Comparison of ENCODE assay signal across 25 mouse cellular contexts in the genomic region with DNA sequence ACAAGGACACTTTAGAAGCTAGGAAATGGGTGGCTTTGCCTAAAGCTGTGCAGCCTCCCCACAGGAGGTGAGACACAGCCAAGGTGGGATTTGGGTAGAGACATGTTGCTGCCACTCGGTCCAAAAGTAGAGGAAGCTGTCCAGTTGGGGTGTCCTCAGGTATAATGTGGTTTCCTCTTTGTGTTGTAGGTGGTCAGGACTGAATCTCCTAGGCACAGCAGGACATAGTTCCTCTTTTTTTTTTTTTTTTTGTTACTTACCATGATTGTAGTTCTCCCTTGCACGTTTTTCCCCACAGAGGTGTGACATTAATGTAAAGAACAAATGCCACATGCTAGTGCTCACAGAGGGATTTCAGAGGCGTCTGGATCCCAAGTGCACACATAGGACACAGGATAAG. TPM values are rescaled to one million over a fixed set of nuclear protein-coding genes. Genes with fewer than 3 reads are reported as not detected.
A peak's percentile ranks its signal among the peaks of the same experiment; 100 is the strongest.
DNase-seq lines count a peak whose midpoint lies in the region; ATAC-seq and TF ChIP-seq lines count a peak whose summit lies in the region.
"Had no signal": no experiment of that assay in that cellular context is flagged by ENCODE, and none has a peak within 500 bp of the region (broad histone marks: within the 10 kb centered on the region; RNA-seq: fewer than 3 reads in every experiment).

No protein-coding gene starts in this region.

- no peak for DNase-seq in CH12.LX (ENCODE audit: extremely low read depth)
- DNase-seq in splenic B cell, adult 2 months (ENCODE audit: low read depth, low spot score) = peak; percentile 41
- DNase-seq in frontal cortex, adult 2 months (ENCODE audit: extremely low spot score in 1 of 2, low spot score in 1 of 2) = no peak
- no peak for DNase-seq in gastrocnemius, adult 8-10 months (ENCODE audit: low spot score in 2 of 2)
- DNase-seq in heart, adult 2 months = no peak
- DNase-seq in left cerebral cortex, adult 8-10 months (ENCODE audit: low spot score in 2 of 2) = no peak
- DNase-seq: adrenal gland, adult 2 months; adrenal gland, postnatal 25 days; cerebellum, adult 8-10 months; cerebellum, postnatal 14 days; forebrain, postnatal 0 days; gastrocnemius, adult 2 months; gastrocnemius, postnatal 36 days; heart, adult 18-20 months had no signal

- H3K4me2 ChIP-seq in CH12.LX (ENCODE audit: insufficient read depth, low read depth, poor library complexity, severe bottlenecking) = no peak overlapping the region
- H3K4me2 ChIP-seq: embryonic facial prominence, embryonic 13.5 days; forebrain, embryonic 13.5 days; heart, embryonic 12.5 days; hindbrain, embryonic 15.5 days had no signal

- H3K4me3 ChIP-seq in CH12.LX (replicated peaks in 1 of 3; ENCODE audit: low read depth in 2 of 3, low read length in 2 of 3, poor library complexity in 1 of 3) = no peak overlapping the region
- H3K4me3 ChIP-seq in bone marrow, adult 2 months (replicated peaks; ENCODE audit: control insufficient read depth, low read depth, low read length) = no peak overlapping the region
- no peak overlapping the region for H3K4me3 ChIP-seq in heart, adult 2 months
- H3K4me3 ChIP-seq: embryonic facial prominence, embryonic 13.5 days; forebrain, embryonic 13.5 days; gastrocnemius, adult 2 months; heart, embryonic 12.5 days; hindbrain, embryonic 15.5 days had no signal

- ATAC-seq in megakaryocyte, adult 5-6 weeks (ENCODE audit: poor library complexity, severe bottlenecking) = peak; percentile 96
- ATAC-seq: activated CD4-positive, CD25-positive, alpha-beta regulatory T cell, adult 4 months; forebrain, embryonic 13.5 days; forebrain, postnatal 0 days; intestine, embryonic 16.5 days; Patski had no signal

- TF ChIP-seq POLR2A in CH12.LX (IDR thresholded peaks at IDR 0.05; ENCODE audit: low read depth, low read length) = no peak
- TF ChIP-seq POLR2A in bone marrow, adult 2 months (IDR thresholded peaks at IDR 0.05; ENCODE audit: borderline replicate concordance, control insufficient read depth, low read depth, low read length) = no peak
- TF ChIP-seq POLR2A in heart, adult 2 months (IDR thresholded peaks at IDR 0.05; ENCODE audit: insufficient read depth, low read depth, low read length) = no peak

- intact Hi-C loops in heart, adult 2 months (cut with DNase I) = no loop called here

- H3K79me2 ChIP-seq in CH12.LX (replicated peaks; ENCODE audit: control insufficient read depth, extremely low read depth, insufficient read depth, poor library complexity, severe bottlenecking) = peaks cover 69% of the 10 kb centered on the region
- H3K79me2 ChIP-seq in heart, adult 2 months (replicated peaks; ENCODE audit: control insufficient read depth, insufficient read depth, low read length) = no peaks in the 10 kb centered on the region

- no peak overlapping the region for H3K9ac ChIP-seq in CH12.LX (ENCODE audit: insufficient read depth, low read depth)
- H3K9ac ChIP-seq in heart, adult 2 months (ENCODE audit: low read depth, low read length) = no peak overlapping the region
- H3K9ac ChIP-seq: embryonic facial prominence, embryonic 13.5 days; forebrain, embryonic 13.5 days; forebrain, postnatal 0 days; heart, embryonic 12.5 days; hindbrain, embryonic 15.5 days had no signal

- peak; percentile 52; the same call in 1 of the 2 replicates for TF ChIP-seq EP300 in CH12.LX (IDR thresholded peaks at IDR 0.05; ENCODE audit: low read length)
- no peak for TF ChIP-seq EP300 in heart, adult 2 months (IDR thresholded peaks at IDR 0.05; ENCODE audit: insufficient read depth, low read depth, low read length)

- peaks cover 25 to 96% of the 10 kb centered on the region in 2 experiments for H3K4me1 ChIP-seq in CH12.LX (ENCODE audit: control insufficient read depth in 1 of 2, insufficient read depth in 2 of 2)
- H3K4me1 ChIP-seq in bone marrow, adult 2 months (ENCODE audit: control insufficient read depth, insufficient read depth, low read length) = peaks cover 3% of the 10 kb centered on the region
- H3K4me1 ChIP-seq in heart, adult 2 months (ENCODE audit: control insufficient read depth, insufficient read depth, low read length) = no peaks in the 10 kb centered on the region; the same call in 1 of the 2 replicates
- H3K4me1 ChIP-seq: forebrain, embryonic 13.5 days; hindbrain, embryonic 15.5 days had no signal

- no peak for TF ChIP-seq RAD21 in CH12.LX (IDR thresholded peaks at IDR 0.05; ENCODE audit: low read depth, low read length)

- H3K36me3 ChIP-seq in CH12.LX (replicated peaks in 1 of 2; ENCODE audit: control insufficient read depth in 1 of 2, insufficient read depth in 1 of 2, low read length in 1 of 2) = peaks cover 28 to 72% of the 10 kb centered on the region in 2 experiments
- no peaks in the 10 kb centered on the region for H3K36me3 ChIP-seq in splenic B cell, adult 2 months (ENCODE audit: control insufficient read depth, insufficient read depth, low read length, poor library complexity, severe bottlenecking)
- no peaks in the 10 kb centered on the region for H3K36me3 ChIP-seq in heart, adult 2 months (ENCODE audit: control insufficient read depth, insufficient read depth, low read length)
- H3K36me3 ChIP-seq: embryonic facial prominence, embryonic 13.5 days; hindbrain, embryonic 15.5 days had no signal

- 23% methylated on average over 3 of the region's 3 CpGs for WGBS in bone marrow, adult 2 months
- 70% methylated on average over 3 of the region's 3 CpGs for WGBS in heart, adult 2 months

- no peak overlapping the region; the same call in 1 of the 2 replicates for H3K27ac ChIP-seq in CH12.LX (ENCODE audit: insufficient read depth, low read depth)
- H3K27ac ChIP-seq in bone marrow, adult 2 months (ENCODE audit: control insufficient read depth, insufficient read depth, low read depth, low read length, poor library complexity) = peak overlapping the region; percentile 41; the same call in 1 of the 2 replicates
- no peak overlapping the region for H3K27ac ChIP-seq in heart, adult 2 months
- H3K27ac ChIP-seq: embryonic facial prominence, embryonic 13.5 days; forebrain, embryonic 13.5 days; gastrocnemius, adult 2 months; hindbrain, embryonic 15.5 days had no signal

- no peaks in the 10 kb centered on the region for H3K27me3 ChIP-seq in CH12.LX (replicated peaks)
- H3K27me3 ChIP-seq in splenic B cell, adult 2 months (ENCODE audit: control insufficient read depth, insufficient read depth, low read length, poor library complexity, severe bottlenecking) = no peaks in the 10 kb centered on the region
- H3K27me3 ChIP-seq in heart, adult 2 months (ENCODE audit: control insufficient read depth, insufficient read depth, low read length) = no peaks in the 10 kb centered on the region
- H3K27me3 ChIP-seq: embryonic facial prominence, embryonic 13.5 days; forebrain, embryonic 13.5 days; heart, embryonic 12.5 days; hindbrain, embryonic 15.5 days; Patski had no signal

- in situ Hi-C loops in CH12.LX (cut with MboI; ENCODE audit: low pct_ligation_motif_present, low pct_unique_long_range_greater_than_20kb, low sequenced_read_pairs) = no loop called here

- H3K9me3 ChIP-seq in CH12.LX (replicated peaks; ENCODE audit: low read length) = no peaks in the 10 kb centered on the region
- H3K9me3 ChIP-seq: embryonic facial prominence, embryonic 13.5 days; forebrain, embryonic 13.5 days; heart, embryonic 12.5 days; hindbrain, embryonic 15.5 days had no signal

- dilution Hi-C loops in CH12.LX (cut with MboI; ENCODE audit: extremely low pct_ligation_motif_present, extremely low pct_unique_long_range_greater_than_20kb, low sequenced_read_pairs) = no loop called here

- no peak for TF ChIP-seq CTCF in CH12.LX (conservative IDR thresholded peaks at IDR 0.05 in 1 of 2, IDR thresholded peaks at IDR 0.05 in 1 of 2; ENCODE audit: low read depth in 2 of 2, low read length in 2 of 2)
- no peak for TF ChIP-seq CTCF in bone marrow, adult 2 months (IDR thresholded peaks at IDR 0.05; ENCODE audit: control insufficient read depth, insufficient read depth, low read length)
- TF ChIP-seq CTCF in heart, adult 2 months (IDR thresholded peaks at IDR 0.05) = no peak

RNA-seq across cellular contexts. Expression of a gene that starts 13.5 kb away (rescaled TPM):
- total RNA-seq in CH12.LX (2012; rRNA removed) = 126 and 143 TPM in 2 replicates
- 196 and 224 TPM in 2 replicates for total RNA-seq in CH12.LX (2014; rRNA removed)
- 231 and 265 TPM in 2 replicates for polyA plus RNA-seq in CH12.LX (2012; ENCODE audit: insufficient read length, low read depth)
- polyA plus RNA-seq in bone marrow, adult 2 months (2011; ENCODE audit: insufficient read depth, insufficient read length, low replicate concordance, missing spikeins) = 58.1 and 82.2 TPM in 2 replicates
- total RNA-seq in megakaryocyte, adult 5-6 weeks (2015) = 66.8 and 92.8 TPM in 2 replicates
- total RNA-seq in megakaryocyte, adult 5-6 weeks (2017) = 93.0 and 99.7 TPM in 2 replicates
- polyA plus RNA-seq in frontal cortex, adult 2 months (2012; rRNA removed) = 24.2 and 25.8 TPM in 2 replicates
- 1 to 10 TPM; 2.0 to 2.6 (median 2.2) TPM for total RNA-seq in gastrocnemius, adult 8-10 months (2022)
- 10 to 100 TPM; 12.5 to 14.7 TPM for total RNA-seq in heart, adult 2 months (2021)
- polyA plus RNA-seq in heart, adult 2 months (2012; rRNA removed) = 8.0 and 9.0 TPM in 2 replicates
- 10 to 100 TPM; 47.3 to 65.0 (median 57.2) TPM for total RNA-seq in left cerebral cortex, adult 8-10 months (2022)

RNA-seq across cellular contexts. Expression of a gene that starts 24.2 kb away (rescaled TPM):
- total RNA-seq in CH12.LX (2012; rRNA removed) = not detected in 2 replicates
- not detected in 2 replicates for total RNA-seq in CH12.LX (2014; rRNA removed)
- polyA plus RNA-seq in CH12.LX (2012; ENCODE audit: insufficient read length, low read depth) = 0.11 TPM in 1 of 2 replicates, not detected in the other
- not detected in 2 replicates for polyA plus RNA-seq in bone marrow, adult 2 months (2011; ENCODE audit: insufficient read depth, insufficient read length, low replicate concordance, missing spikeins)
- not detected in 2 replicates for total RNA-seq in megakaryocyte, adult 5-6 weeks (2015)
- not detected in 2 replicates for total RNA-seq in megakaryocyte, adult 5-6 weeks (2017)
- polyA plus RNA-seq in frontal cortex, adult 2 months (2012; rRNA removed) = 3.8 and 4.6 TPM in 2 replicates
- under 1 TPM; 0.17 to 0.34 (median 0.32) TPM for total RNA-seq in gastrocnemius, adult 8-10 months (2022)
- total RNA-seq in heart, adult 2 months (2021) = under 1 TPM in 1 of 2 experiments, not detected in 1; 0.07 TPM
- polyA plus RNA-seq in heart, adult 2 months (2012; rRNA removed) = 0.12 TPM in 2 replicates
- 1 to 10 TPM; 2.4 to 4.3 (median 3.3) TPM for total RNA-seq in left cerebral cortex, adult 8-10 months (2022)
- total RNA-seq: adrenal gland, adult 2 months; adrenal gland, postnatal 25 days had no signal
- polyA plus RNA-seq: activated CD4-positive, CD25-positive, alpha-beta regulatory T cell, adult 4 months; forebrain, embryonic 13.5 days; heart, embryonic 16.5 days; hindbrain, embryonic 11.5 days had no signal

RNA-seq across cellular contexts. Expression of a gene that starts 50.6 kb away (rescaled TPM):
- 88.6 and 101 TPM in 2 replicates for total RNA-seq in CH12.LX (2012; rRNA removed)
- total RNA-seq in CH12.LX (2014; rRNA removed) = 143 and 152 TPM in 2 replicates
- polyA plus RNA-seq in CH12.LX (2012; ENCODE audit: insufficient read length, low read depth) = 101 and 108 TPM in 2 replicates
- 17.5 and 19.6 TPM in 2 replicates for polyA plus RNA-seq in bone marrow, adult 2 months (2011; ENCODE audit: insufficient read depth, insufficient read length, low replicate concordance, missing spikeins)
- total RNA-seq in megakaryocyte, adult 5-6 weeks (2015) = 30.1 and 35.1 TPM in 2 replicates
- total RNA-seq in megakaryocyte, adult 5-6 weeks (2017) = 31.8 and 42.7 TPM in 2 replicates
- polyA plus RNA-seq in frontal cortex, adult 2 months (2012; rRNA removed) = 25.3 and 29.0 TPM in 2 replicates
- 10 to 100 TPM; 18.6 to 24.3 (median 19.8) TPM for total RNA-seq in gastrocnemius, adult 8-10 months (2022)
- 10 to 100 TPM; 19.6 to 22.1 TPM for total RNA-seq in heart, adult 2 months (2021)
- polyA plus RNA-seq in heart, adult 2 months (2012; rRNA removed) = 10.4 and 14.1 TPM in 2 replicates
- 10 to 100 TPM; 23.4 to 26.2 (median 24.8) TPM for total RNA-seq in left cerebral cortex, adult 8-10 months (2022)

RNA-seq across cellular contexts. Expression of a gene that starts 50.8 kb away (rescaled TPM):
- 22.3 and 23.1 TPM in 2 replicates for total RNA-seq in CH12.LX (2012; rRNA removed)
- 23.5 and 23.8 TPM in 2 replicates for total RNA-seq in CH12.LX (2014; rRNA removed)
- 27.6 and 30.8 TPM in 2 replicates for polyA plus RNA-seq in CH12.LX (2012; ENCODE audit: insufficient read length, low read depth)
- polyA plus RNA-seq in bone marrow, adult 2 months (2011; ENCODE audit: insufficient read depth, insufficient read length, low replicate concordance, missing spikeins) = 11.2 and 11.4 TPM in 2 replicates
- 20.9 and 23.0 TPM in 2 replicates for total RNA-seq in megakaryocyte, adult 5-6 weeks (2015)
- total RNA-seq in megakaryocyte, adult 5-6 weeks (2017) = 31.7 and 34.3 TPM in 2 replicates
- polyA plus RNA-seq in frontal cortex, adult 2 months (2012; rRNA removed) = 36.2 and 37.9 TPM in 2 replicates
- 10 to 100 TPM; 17.6 to 21.8 (median 20.6) TPM for total RNA-seq in gastrocnemius, adult 8-10 months (2022)
- total RNA-seq in heart, adult 2 months (2021) = 10 to 100 TPM; 15.6 to 16.3 TPM
- polyA plus RNA-seq in heart, adult 2 months (2012; rRNA removed) = 6.2 and 9.4 TPM in 2 replicates
- total RNA-seq in left cerebral cortex, adult 8-10 months (2022) = 10 to 100 TPM; 62.8 to 67.7 (median 64.3) TPM
